Mouse (Mus musculus): Measurements from ENCODE around the gene Itih4.

- TF ChIP-seq CTCF (IDR thresholded peaks at IDR 0.05) (no peak), EP300 (IDR thresholded peaks at IDR 0.05) (no peak)
These were observed 44.1 kb downstream of the Itih4 start for GRCm38 (mm10) chr14:30930386-30930785.
